25 mouse cellular contexts compared by ENCODE assay signal in genomic region chr3:130006141-130006540, GRCm38 (mm10).
"Had no signal": no experiment of that assay in that cellular context is flagged by ENCODE, and none has a peak within 500 bp of the region (broad histone marks: within the 10 kb centered on the region; RNA-seq: fewer than 3 reads in every experiment).

No protein-coding gene starts in this region.

- H3K9ac ChIP-seq: heart, embryonic 12.5 days; hindbrain, embryonic 12.5 days; hindbrain, embryonic 14.5 days; intestine, embryonic 15.5 days; limb, embryonic 12.5 days; liver, embryonic 13.5 days; liver, embryonic 15.5 days; liver, postnatal 0 days had no signal

- H3K9me3 ChIP-seq: heart, embryonic 12.5 days; hindbrain, embryonic 10.5 days; hindbrain, embryonic 12.5 days; intestine, embryonic 15.5 days; limb, embryonic 10.5 days; limb, embryonic 12.5 days; liver, embryonic 13.5 days; liver, embryonic 15.5 days had no signal

- H3K27me3 ChIP-seq: heart, embryonic 12.5 days; hindbrain, embryonic 12.5 days; intestine, embryonic 15.5 days; limb, embryonic 12.5 days; liver, embryonic 13.5 days; liver, embryonic 15.5 days had no signal

- H3K4me1 ChIP-seq: heart, embryonic 12.5 days; hindbrain, embryonic 10.5 days; hindbrain, embryonic 12.5 days; intestine, embryonic 15.5 days; limb, embryonic 10.5 days; limb, embryonic 12.5 days; liver, embryonic 13.5 days; liver, embryonic 15.5 days had no signal

- DNase-seq: gastrocnemius, adult 2 months; gastrocnemius, postnatal 10 days; gastrocnemius, postnatal 25 days; heart, adult 2 months; heart, postnatal 10 days; heart, postnatal 4 days; kidney, postnatal 10 days; kidney, postnatal 4 days; liver; liver, embryonic 13.5 days; liver, postnatal 0 days had no signal

- H3K27ac ChIP-seq: gastrocnemius, adult 2 months; heart, adult 2 months; hindbrain, embryonic 10.5 days; hindbrain, embryonic 12.5 days; hindbrain, embryonic 14.5 days; intestine, embryonic 15.5 days; layer of hippocampus, adult 2 months; left cerebral cortex, adult 2 months; limb, embryonic 10.5 days; liver, embryonic 13.5 days; liver, embryonic 15.5 days had no signal

- H3K4me3 ChIP-seq: gastrocnemius, adult 2 months; heart, adult 2 months; heart, embryonic 12.5 days; hindbrain, embryonic 10.5 days; hindbrain, embryonic 12.5 days; intestine, embryonic 15.5 days; layer of hippocampus, adult 2 months; left cerebral cortex, adult 2 months; limb, embryonic 10.5 days; limb, embryonic 12.5 days; liver, embryonic 13.5 days; liver, embryonic 15.5 days had no signal

- H3K4me2 ChIP-seq: heart, embryonic 12.5 days; hindbrain, embryonic 12.5 days; hindbrain, embryonic 14.5 days; intestine, embryonic 15.5 days; limb, embryonic 12.5 days; liver, embryonic 11.5 days; liver, embryonic 13.5 days; liver, embryonic 15.5 days had no signal

- ATAC-seq: hindbrain, embryonic 16.5 days; inflammation-experienced regulatory T-cells, adult 6 months; intestine, embryonic 15.5 days; intestine, postnatal 0 days; liver, postnatal 0 days had no signal
